Mouse (Mus musculus) adrenal gland, postnatal 14 days (tissue): Measurements from ENCODE around the gene Rabgap1l. TPM values are rescaled to one million over a fixed set of nuclear protein-coding genes. Genes with fewer than 3 reads are reported as not detected.
"Not testable (repeated sequence)": the region's sequence is repeated elsewhere in the genome, so short reads cannot be mapped to it uniquely, and the experiment has no call there.

Experiments used
- DNase-seq: peaks from one replicate; pipeline ENCODE4 v3.0.0; 2021; ENCODE audit warnings: mixed read lengths
- total RNA-seq: library from RNA; stranded (reverse); gene quantifications from 2 replicates; pipeline ENCODE4 v1.2.3, GENCODE M21; 2021

Rabgap1l gene
- total RNA-seq, 1 experiment from 2014 or later, result 26.5 TPM

DNA sequence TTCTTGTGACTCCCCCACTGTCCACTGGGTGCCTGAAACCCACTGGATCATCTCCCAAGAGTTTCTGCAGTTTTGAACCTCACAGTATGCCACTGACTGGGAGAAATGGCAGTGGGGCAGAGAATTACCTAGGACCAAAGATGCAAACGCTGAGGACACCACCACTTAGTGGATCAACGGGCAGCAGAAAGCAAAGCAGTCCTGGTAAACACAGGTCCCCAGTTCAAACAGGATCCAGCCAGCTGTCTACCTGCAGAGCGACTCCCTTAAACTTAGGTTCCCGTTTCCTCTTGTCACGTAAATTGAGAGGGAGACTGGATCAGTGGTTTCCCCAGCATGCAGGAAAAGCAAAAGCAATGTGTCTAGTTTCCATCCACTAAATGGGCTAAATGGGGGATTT, 483.1 kb downstream of the Rabgap1l start:
- DNase-seq, result no peak

GRCm38 (mm10) chr1:160308996-160309395, 484.0 kb downstream of the Rabgap1l start:
- DNase-seq, result peak; percentile 25

DNA sequence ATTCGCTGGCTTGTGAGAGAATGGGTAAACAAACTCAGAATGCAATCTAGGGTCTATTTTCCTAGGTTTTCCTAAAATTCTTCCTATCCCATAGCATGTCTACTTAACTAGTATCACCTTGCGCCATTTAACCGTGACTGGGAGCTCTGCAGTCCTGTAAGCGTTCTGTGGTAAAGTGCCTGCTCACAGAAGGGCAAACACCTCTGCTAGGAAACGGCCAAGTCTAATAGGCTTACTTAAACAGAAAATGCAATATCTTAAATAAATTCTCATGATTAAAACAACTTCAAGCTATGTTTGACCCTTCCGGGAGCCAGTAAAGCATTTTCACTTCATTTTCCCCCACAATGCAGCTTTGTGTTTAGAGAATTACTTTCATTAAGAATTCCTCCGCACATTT, 484.5 kb downstream of the Rabgap1l start:
- DNase-seq, result no peak

DNA sequence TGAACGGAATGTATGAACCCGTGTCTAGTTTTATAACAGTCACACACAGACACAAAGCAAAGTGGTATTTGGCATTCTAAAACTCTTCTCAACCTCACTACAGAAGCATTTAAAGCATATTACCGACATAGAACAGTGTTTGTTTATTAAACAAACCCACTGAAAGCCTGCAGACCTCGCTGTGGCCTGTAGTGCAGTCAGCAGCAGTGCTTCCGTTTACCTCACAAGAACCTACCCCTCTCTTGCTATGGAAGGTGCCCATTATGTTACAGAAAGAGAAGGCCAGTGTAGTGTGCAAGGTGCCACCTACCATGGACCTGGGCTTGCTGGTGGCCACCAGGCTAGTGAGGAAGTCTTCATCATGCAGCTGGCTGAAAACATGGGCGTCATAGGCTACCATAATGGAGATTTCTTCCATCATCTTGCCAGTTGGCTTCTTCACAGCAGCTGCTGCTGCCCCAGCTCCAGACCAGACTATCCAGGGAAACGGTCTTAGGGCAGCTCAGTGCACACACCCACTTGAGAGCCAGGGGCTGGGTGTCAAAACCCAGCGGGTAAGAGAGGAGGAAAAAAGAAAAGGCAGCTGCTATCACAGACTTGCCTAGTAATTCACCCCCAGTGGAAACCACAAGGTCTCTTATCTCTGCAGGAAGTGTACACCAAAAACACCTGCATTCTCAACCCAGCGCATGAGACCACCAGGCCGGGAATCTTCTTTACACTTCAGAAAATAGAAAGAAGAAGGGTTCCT, 486.0 kb downstream of the Rabgap1l start:
- DNase-seq, result no peak

GRCm38 (mm10) chr1:160306336-160306735, 486.7 kb downstream of the Rabgap1l start:
- no peak for DNase-seq

DNA sequence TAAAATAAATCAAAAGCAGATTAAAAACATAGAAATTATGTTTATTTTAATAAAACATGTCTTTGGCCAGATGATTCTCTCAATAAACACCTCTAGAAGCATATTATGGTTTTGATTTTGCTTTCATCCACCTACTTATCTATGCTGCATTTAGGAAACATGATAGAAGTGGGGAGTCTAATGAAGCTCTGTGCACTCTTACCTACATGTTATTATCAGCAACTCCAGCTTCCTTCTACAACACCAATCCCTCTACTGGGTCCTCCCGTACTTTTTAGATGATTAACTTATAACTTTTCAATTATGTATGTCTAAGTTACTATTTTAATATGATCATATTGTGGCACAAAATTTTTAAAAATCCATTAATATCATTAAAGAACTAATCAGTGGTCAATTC, 487.2 kb downstream of the Rabgap1l start:
- no peak for DNase-seq

DNA sequence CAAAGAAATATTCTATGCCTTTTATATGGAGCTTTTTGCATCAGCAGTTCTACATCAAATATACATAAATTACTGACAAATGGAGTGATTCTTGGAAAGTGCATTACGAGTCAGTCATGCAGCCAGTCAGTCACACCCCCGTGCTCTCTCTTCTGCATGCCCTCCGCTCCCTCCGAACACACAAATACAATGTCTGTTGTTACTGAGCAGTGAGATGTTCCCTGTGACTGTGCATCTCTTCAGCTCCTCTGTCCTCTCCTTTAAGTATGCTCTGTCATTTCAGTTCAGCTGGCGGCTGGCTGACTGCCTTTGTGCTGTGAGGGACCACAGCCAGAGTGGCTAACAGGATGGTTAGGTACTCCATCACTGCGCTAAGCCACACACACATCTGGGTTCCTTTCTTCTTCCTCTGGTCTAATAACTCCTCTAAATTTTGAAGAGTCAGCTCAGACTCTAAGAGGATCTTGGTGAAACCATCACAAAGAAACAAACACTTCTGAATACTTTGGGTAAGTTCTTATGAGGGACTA, 488.0 kb downstream of the Rabgap1l start:
- no peak for DNase-seq

DNA sequence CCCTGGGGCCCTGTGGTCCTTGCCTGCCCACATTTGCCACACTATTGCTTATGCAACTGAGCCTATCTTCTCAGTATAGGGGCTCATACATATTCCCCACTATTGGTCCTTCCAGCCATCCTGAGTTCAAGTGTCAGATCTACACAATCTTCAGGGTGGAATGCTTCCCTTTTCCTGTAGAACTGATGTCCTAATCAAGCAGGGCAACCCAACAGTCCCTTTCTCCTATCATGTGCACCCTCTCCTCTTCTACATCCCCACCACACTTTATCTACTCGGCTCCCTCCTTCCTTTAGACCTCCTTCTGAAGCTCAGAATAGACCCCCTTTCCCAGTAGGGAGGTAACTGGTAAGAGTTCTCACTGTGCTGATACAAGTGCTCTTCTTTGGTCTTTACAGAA, 490.7 kb downstream of the Rabgap1l start:
- no peak for DNase-seq

DNA sequence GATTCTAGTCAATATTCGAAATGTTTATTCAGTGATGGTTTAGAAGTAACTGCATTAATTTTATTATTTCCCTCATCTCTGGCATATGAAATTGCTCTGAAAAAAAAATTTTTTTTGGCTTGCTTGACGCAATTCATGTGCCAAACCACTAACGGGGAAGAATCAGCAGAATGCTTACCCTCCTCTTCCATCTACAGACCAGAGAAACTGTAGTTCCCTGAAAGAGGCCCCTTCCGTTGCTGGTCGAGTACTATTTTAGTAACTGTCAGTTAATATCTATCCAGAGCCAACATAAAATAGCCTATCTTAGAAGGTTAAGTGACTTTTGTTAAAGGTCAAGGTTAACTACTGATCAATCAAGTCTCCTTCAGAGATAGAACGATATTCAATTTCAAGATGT, 491.9 kb downstream of the Rabgap1l start:
- DNase-seq, result no peak

- no peak for DNase-seq
These were observed 492.3 kb downstream of the Rabgap1l start for GRCm38 (mm10) chr1:160300704-160301103.

DNA sequence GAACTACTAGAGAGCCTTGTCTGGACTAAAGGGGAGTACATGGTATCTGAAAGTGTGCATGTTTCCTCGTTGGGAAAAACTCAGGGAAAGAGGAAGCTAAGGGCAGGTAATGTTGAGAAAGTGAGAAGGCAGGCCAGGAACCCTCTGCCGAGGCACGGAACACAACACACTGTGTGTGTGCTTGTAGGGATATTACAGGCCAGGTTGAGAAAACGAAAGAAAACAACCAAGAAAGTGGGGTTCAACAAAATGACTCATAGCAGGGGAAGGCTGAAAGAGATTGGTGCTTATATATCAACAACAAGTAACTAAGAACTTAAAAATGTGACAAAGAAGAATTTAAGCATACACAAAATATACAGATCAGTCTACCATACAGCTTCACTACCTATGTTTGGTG, 493.0 kb downstream of the Rabgap1l start:
- DNase-seq, result no peak

DNA sequence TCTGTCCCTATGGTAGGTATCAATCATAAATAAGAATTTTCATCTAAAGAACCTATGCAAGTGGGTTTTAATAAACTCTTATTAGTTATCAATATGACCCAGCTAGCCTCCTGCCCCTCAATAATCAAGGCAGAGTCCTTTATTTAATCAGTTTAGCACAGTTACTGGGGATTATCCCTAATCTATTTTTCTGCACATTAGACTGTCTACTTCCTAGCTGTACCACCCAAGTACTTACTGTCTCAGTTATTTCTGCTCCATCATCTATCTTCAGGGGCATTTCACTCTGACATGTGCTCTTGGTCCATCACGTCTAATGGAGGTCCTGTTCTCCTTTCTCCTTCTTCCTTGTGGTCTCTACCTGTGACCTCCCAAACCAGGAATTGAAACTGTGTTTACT, 494.1 kb downstream of the Rabgap1l start:
- DNase-seq, result no peak

DNA sequence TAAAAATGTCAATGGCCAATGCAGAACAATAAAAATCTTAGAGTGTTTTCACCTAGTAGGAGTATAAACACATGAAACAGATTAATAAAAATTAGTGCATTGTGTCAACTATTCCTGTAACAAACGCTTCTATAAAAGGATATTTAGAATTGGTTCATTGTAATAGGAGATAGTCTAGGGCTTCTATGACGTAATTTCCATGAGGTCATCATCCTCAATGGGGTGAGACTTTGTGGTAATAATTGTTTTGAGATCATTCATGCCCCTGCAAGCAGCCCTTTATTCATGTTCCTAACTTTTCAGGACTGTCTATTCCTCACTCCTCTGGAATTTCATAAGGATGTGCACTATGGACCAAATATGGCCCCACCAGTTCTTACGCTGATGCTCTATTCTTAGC, 495.3 kb downstream of the Rabgap1l start:
- DNase-seq, result no peak

GRCm38 (mm10) chr1:160295323-160295722, 497.7 kb downstream of the Rabgap1l start:
- DNase-seq, result no peak

DNA sequence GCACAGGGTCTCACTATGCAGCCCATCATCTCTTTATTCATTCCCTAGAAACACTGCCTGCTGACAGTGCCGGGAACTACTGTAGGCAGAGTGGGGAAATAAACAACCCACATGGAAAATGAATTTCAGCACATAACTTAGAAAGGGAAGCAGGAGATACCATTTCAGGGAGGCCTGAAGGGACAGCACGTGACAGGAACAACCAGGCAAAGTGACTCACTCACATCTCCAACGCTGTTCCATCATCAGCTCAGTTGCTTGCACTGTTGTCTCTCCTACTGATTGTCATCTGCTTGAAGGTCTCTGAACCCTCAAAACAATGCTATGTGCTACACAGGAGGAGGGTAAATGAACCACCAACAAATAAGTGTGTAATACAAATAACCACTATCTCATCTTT, 499.5 kb downstream of the Rabgap1l start:
- no peak for DNase-seq

DNA sequence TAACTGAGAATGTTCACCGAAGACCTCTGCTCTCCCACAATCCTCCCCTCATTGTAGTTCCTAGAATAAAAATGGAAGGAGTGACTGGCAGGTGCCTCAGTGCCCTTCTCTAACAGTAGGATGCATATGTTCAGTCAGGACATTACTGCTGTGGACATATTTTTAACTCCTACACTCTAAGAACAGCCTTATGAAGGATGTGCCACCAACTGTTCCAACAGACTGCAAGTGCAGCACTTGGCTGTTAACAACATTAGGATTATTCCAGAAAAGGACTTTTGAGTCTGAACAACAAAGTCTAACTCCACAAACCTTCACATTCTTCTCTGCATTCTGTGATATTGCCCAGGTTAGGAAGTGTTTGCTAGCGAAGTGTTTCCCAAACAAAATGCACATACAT, 501.0 kb downstream of the Rabgap1l start:
- DNase-seq, result no peak

- DNase-seq, result no peak
These were observed 502.8 kb downstream of the Rabgap1l start for GRCm38 (mm10) chr1:160290242-160290641.

DNA sequence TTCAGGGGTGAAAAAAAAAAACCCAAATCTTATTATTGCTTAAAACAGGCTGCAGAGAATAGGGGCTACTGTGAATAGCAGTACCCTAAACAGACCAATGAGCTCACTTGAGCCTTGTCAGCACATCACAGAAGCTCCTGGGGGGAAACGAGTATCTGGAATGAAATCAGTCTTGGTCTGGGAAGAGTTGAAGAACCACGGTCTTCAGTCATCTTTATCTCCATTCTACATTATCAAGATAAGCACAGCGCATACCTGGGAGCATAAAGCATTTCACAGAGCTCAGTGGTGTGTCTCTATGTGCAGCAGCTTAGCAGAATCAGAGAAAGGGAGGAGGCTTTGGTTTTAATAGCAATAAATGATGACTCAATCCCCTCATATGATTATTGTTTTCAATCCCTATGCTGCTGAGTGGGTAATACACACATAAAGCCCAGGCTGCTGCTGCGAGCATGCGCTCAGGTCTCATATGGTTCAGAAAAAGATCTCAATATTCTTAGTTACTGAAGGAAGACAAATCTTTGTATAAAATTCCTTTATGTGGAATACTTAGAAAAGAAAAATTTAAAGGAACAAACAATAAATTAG, 505.9 kb downstream of the Rabgap1l start:
- no peak for DNase-seq

DNA sequence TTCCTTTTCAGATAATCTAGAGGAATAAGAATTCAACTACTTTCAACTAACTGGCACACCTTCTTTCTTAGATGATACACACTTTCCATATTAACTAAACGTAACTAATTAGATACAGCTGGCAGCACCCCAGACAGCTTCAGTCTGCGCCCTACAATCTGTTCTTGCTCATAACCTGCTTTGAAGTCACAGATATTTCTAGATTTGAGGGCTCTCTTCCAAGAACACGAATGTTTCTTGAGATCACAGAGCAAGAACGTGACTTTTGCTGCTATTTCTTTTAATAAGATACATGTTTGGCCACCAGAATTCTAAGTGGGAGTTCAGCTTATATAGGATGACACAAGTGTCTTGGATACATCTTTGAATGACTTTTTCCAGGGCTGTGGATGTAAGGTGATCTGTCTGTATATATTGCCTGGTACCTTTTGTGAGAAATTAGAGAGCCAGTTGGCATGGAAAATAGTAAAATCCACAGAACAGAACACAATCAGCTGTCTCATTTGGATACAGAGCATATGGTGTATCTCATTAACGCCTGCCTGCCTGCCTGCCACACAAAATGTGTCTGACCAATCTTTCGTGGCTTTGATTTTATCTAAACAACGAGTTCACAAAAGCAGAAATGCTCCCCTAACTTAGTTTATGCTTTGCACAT, 506.5 kb downstream of the Rabgap1l start:
- DNase-seq, result no peak

DNA sequence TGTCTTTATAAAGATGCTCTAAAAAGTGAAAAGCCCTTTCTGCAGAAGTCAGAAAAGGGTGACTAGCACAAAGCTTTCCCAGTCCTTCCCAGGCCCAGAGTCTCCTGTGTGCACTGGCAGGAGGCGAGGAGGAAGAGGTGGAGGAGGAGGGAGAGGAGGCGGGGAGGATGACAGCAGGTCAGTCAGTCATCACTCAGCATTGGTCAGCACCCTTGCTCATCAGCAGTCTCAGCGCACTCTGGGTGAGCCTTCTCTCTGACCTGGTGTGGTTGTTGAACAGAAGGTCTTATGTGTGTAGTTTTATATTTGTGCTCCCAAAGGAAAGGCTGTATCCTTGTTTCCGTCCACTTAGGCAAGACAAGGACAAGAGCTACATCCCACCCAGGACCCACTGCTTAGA, 508.8 kb downstream of the Rabgap1l start:
- no peak for DNase-seq

- DNase-seq, result not testable (repeated sequence)
These were observed 510.7 kb downstream of the Rabgap1l start for GRCm38 (mm10) chr1:160282166-160282874.

GRCm38 (mm10) chr1:160281337-160282084, 511.5 kb downstream of the Rabgap1l start:
- no peak for DNase-seq
